Mouse (Mus musculus): ENCODE measurements around the gene Mttp.

GRCm38 (mm10) chr3:138114106-138114505 is 30.7 kb downstream of the Mttp start:
- TF ChIP-seq CTCF (IDR thresholded peaks at IDR 0.05; ENCODE audit: borderline replicate concordance, extremely low read depth, insufficient read depth, insufficient read length) (no peak), POLR2A (IDR thresholded peaks at IDR 0.05; ENCODE audit: borderline replicate concordance, extremely low read depth, insufficient read depth, insufficient read length, poor library complexity, severe bottlenecking) (no peak)
